Mouse (Mus musculus): ENCODE measurements at regions not wholly inside any gene's neighbourhood (a gene's known extent, or its start where the extent isn't known, plus 50 kb on each side); places are given as distances from the start of the nearest gene placed in this dataset.

- Histone ChIP-seq H3K4me2 (ENCODE audit: low read depth) (no peak overlapping the region), H3K27me3 (ENCODE audit: control insufficient read depth, insufficient read depth, low read length) (no peaks in the 10 kb centered on the region), H3K9me3 (ENCODE audit: control insufficient read depth, low read length) (no peaks in the 10 kb centered on the region), H3K4me3 (ENCODE audit: low read depth, low read length) (no peak overlapping the region), H3K36me3 (ENCODE audit: control insufficient read depth, insufficient read depth, low read length) (no peaks in the 10 kb centered on the region), H3K27ac (ENCODE audit: low read depth, low read length) (no peak overlapping the region), H3K4me1 (ENCODE audit: control insufficient read depth, insufficient read depth, low read length) (no peaks in the 10 kb centered on the region), H3K9ac (ENCODE audit: low read length) (no peak overlapping the region)
- DNase-seq (ENCODE audit: low spot score): no peak
- WGBS: 9% methylated on average over 1 of the region's 1 CpGs
- no peak for ATAC-seq (ENCODE audit: insufficient read depth, low FRiP score, low TSS enrichment)
Observed at GRCm38 (mm10) chr14:25362771-25363170, 96.2 kb upstream of the Zmiz1 start.

GRCm38 (mm10) chr14:25365226-25365800, 93.7 kb upstream of the Zmiz1 start:
- ATAC-seq (ENCODE audit: insufficient read depth, low FRiP score, low TSS enrichment) (no peak), DNase-seq (ENCODE audit: low spot score) (no peak)
- no peaks in the 10 kb centered on the region for H3K4me1 ChIP-seq (ENCODE audit: control insufficient read depth, insufficient read depth, low read length)
- H3K4me3 ChIP-seq (ENCODE audit: low read depth, low read length): no peak overlapping the region
- no peak overlapping the region for H3K9ac ChIP-seq (ENCODE audit: low read length)
- WGBS: 84% methylated on average over 10 of the region's 10 CpGs
- H3K27me3 ChIP-seq (ENCODE audit: control insufficient read depth, insufficient read depth, low read length): no peaks in the 10 kb centered on the region
- H3K27ac ChIP-seq (ENCODE audit: low read depth, low read length): no peak overlapping the region
- H3K9me3 ChIP-seq (ENCODE audit: control insufficient read depth, low read length): no peaks in the 10 kb centered on the region
- H3K36me3 ChIP-seq (ENCODE audit: control insufficient read depth, insufficient read depth, low read length): no peaks in the 10 kb centered on the region
- H3K4me2 ChIP-seq (ENCODE audit: low read depth): no peak overlapping the region

- no peak overlapping the region for H3K4me3 ChIP-seq (ENCODE audit: low read depth, low read length)
- ATAC-seq (ENCODE audit: insufficient read depth, low FRiP score, low TSS enrichment) (no peak), DNase-seq (ENCODE audit: low spot score) (no peak)
- 86% methylated on average over 5 of the region's 5 CpGs for WGBS
- no peaks in the 10 kb centered on the region for H3K9me3 ChIP-seq (ENCODE audit: control insufficient read depth, low read length)
- H3K36me3 ChIP-seq (ENCODE audit: control insufficient read depth, insufficient read depth, low read length): no peaks in the 10 kb centered on the region
- no peak overlapping the region for H3K27ac ChIP-seq (ENCODE audit: low read depth, low read length)
- H3K27me3 ChIP-seq (ENCODE audit: control insufficient read depth, insufficient read depth, low read length): no peaks in the 10 kb centered on the region
- H3K4me1 ChIP-seq (ENCODE audit: control insufficient read depth, insufficient read depth, low read length): no peaks in the 10 kb centered on the region; the same call in 1 of the 2 replicates
- H3K9ac ChIP-seq (ENCODE audit: low read length): no peak overlapping the region
- no peak overlapping the region for H3K4me2 ChIP-seq (ENCODE audit: low read depth)
Observed at GRCm38 (mm10) chr14:25366009-25366408, 93.0 kb upstream of the Zmiz1 start.

GRCm38 (mm10) chr14:25370306-25371020, 88.5 kb upstream of the Zmiz1 start:
- 86% methylated on average over 6 of the region's 6 CpGs for WGBS
- no peak for ATAC-seq (ENCODE audit: insufficient read depth, low FRiP score, low TSS enrichment)
- Histone ChIP-seq H3K4me2 (ENCODE audit: low read depth) (no peak overlapping the region), H3K9ac (ENCODE audit: low read length) (no peak overlapping the region), H3K27ac (ENCODE audit: low read depth, low read length) (no peak overlapping the region), H3K4me1 (ENCODE audit: control insufficient read depth, insufficient read depth, low read length) (peaks cover 5% of the 10 kb centered on the region), H3K36me3 (ENCODE audit: control insufficient read depth, insufficient read depth, low read length) (no peaks in the 10 kb centered on the region), H3K4me3 (ENCODE audit: low read depth, low read length) (no peak overlapping the region), H3K27me3 (ENCODE audit: control insufficient read depth, insufficient read depth, low read length) (no peaks in the 10 kb centered on the region), H3K9me3 (ENCODE audit: control insufficient read depth, low read length) (no peaks in the 10 kb centered on the region)
- no peak for DNase-seq (ENCODE audit: low spot score)

- Histone ChIP-seq H3K27ac (ENCODE audit: low read depth, low read length) (no peak overlapping the region), H3K4me3 (ENCODE audit: low read depth, low read length) (no peak overlapping the region), H3K4me1 (ENCODE audit: control insufficient read depth, insufficient read depth, low read length) (peaks cover 5% of the 10 kb centered on the region), H3K9me3 (ENCODE audit: control insufficient read depth, low read length) (no peaks in the 10 kb centered on the region), H3K27me3 (ENCODE audit: control insufficient read depth, insufficient read depth, low read length) (no peaks in the 10 kb centered on the region), H3K9ac (ENCODE audit: low read length) (no peak overlapping the region), H3K36me3 (ENCODE audit: control insufficient read depth, insufficient read depth, low read length) (no peaks in the 10 kb centered on the region), H3K4me2 (ENCODE audit: low read depth) (no peak overlapping the region)
- ATAC-seq (ENCODE audit: insufficient read depth, low FRiP score, low TSS enrichment) (no peak), DNase-seq (ENCODE audit: low spot score) (no peak)
- WGBS: 76% methylated on average over 5 of the region's 5 CpGs
Observed at GRCm38 (mm10) chr14:25371021-25371400, 88.0 kb upstream of the Zmiz1 start.

GRCm38 (mm10) chr14:25371661-25372060, 87.3 kb upstream of the Zmiz1 start:
- ATAC-seq (ENCODE audit: insufficient read depth, low FRiP score, low TSS enrichment) (peak; percentile 23; the same call in 1 of the 2 replicates), DNase-seq (ENCODE audit: low spot score) (no peak)
- Histone ChIP-seq H3K4me3 (ENCODE audit: low read depth, low read length) (no peak overlapping the region), H3K36me3 (ENCODE audit: control insufficient read depth, insufficient read depth, low read length) (no peaks in the 10 kb centered on the region), H3K27me3 (ENCODE audit: control insufficient read depth, insufficient read depth, low read length) (no peaks in the 10 kb centered on the region), H3K27ac (ENCODE audit: low read depth, low read length) (peak overlapping the region; percentile 34; the same call in 1 of the 2 replicates), H3K4me2 (ENCODE audit: low read depth) (no peak overlapping the region), H3K9ac (ENCODE audit: low read length) (peak overlapping the region; percentile 35), H3K9me3 (ENCODE audit: control insufficient read depth, low read length) (no peaks in the 10 kb centered on the region), H3K4me1 (ENCODE audit: control insufficient read depth, insufficient read depth, low read length) (peaks cover 5% of the 10 kb centered on the region)
- 59% methylated on average over 4 of the region's 4 CpGs for WGBS

- DNase-seq (ENCODE audit: low spot score) (no peak), ATAC-seq (ENCODE audit: insufficient read depth, low FRiP score, low TSS enrichment) (no peak)
- Histone ChIP-seq H3K27me3 (ENCODE audit: control insufficient read depth, insufficient read depth, low read length) (no peaks in the 10 kb centered on the region), H3K4me2 (ENCODE audit: low read depth) (no peak overlapping the region), H3K27ac (ENCODE audit: low read depth, low read length) (no peak overlapping the region), H3K36me3 (ENCODE audit: control insufficient read depth, insufficient read depth, low read length) (no peaks in the 10 kb centered on the region), H3K9me3 (ENCODE audit: control insufficient read depth, low read length) (no peaks in the 10 kb centered on the region), H3K4me3 (ENCODE audit: low read depth, low read length) (no peak overlapping the region), H3K4me1 (ENCODE audit: control insufficient read depth, insufficient read depth, low read length) (peaks cover 12% of the 10 kb centered on the region), H3K9ac (ENCODE audit: low read length) (no peak overlapping the region)
- WGBS: 61% methylated on average over 4 of the region's 4 CpGs
Observed at GRCm38 (mm10) chr14:25372581-25372980, 86.4 kb upstream of the Zmiz1 start.

- Histone ChIP-seq H3K27me3 (ENCODE audit: control insufficient read depth, insufficient read depth, low read length) (no peaks in the 10 kb centered on the region), H3K36me3 (ENCODE audit: control insufficient read depth, insufficient read depth, low read length) (no peaks in the 10 kb centered on the region), H3K9me3 (ENCODE audit: control insufficient read depth, low read length) (no peaks in the 10 kb centered on the region), H3K9ac (ENCODE audit: low read length) (no peak overlapping the region), H3K4me2 (ENCODE audit: low read depth) (no peak overlapping the region), H3K4me1 (ENCODE audit: control insufficient read depth, insufficient read depth, low read length) (peaks cover 12% of the 10 kb centered on the region), H3K4me3 (ENCODE audit: low read depth, low read length) (no peak overlapping the region), H3K27ac (ENCODE audit: low read depth, low read length) (no peak overlapping the region)
- DNase-seq (ENCODE audit: low spot score) (no peak), ATAC-seq (ENCODE audit: insufficient read depth, low FRiP score, low TSS enrichment) (no peak)
- 91% methylated on average over 4 of the region's 4 CpGs for WGBS
Observed at GRCm38 (mm10) chr14:25373167-25373566, 85.8 kb upstream of the Zmiz1 start.

- peaks cover 19% of the 10 kb centered on the region for H3K4me1 ChIP-seq (ENCODE audit: control insufficient read depth, insufficient read depth, low read length)
Observed at GRCm38 (mm10) chr14:25375001-25375400, 84.0 kb upstream of the Zmiz1 start.

More at GRCm38 (mm10) chr14:25375001-25375400, 84.0 kb upstream of the Zmiz1 start:
- Histone ChIP-seq H3K4me2 (ENCODE audit: low read depth) (no peak overlapping the region), H3K9me3 (ENCODE audit: control insufficient read depth, low read length) (no peaks in the 10 kb centered on the region), H3K27ac (ENCODE audit: low read depth, low read length) (no peak overlapping the region), H3K9ac (ENCODE audit: low read length) (no peak overlapping the region), H3K27me3 (ENCODE audit: control insufficient read depth, insufficient read depth, low read length) (no peaks in the 10 kb centered on the region), H3K36me3 (ENCODE audit: control insufficient read depth, insufficient read depth, low read length) (no peaks in the 10 kb centered on the region), H3K4me3 (ENCODE audit: low read depth, low read length) (no peak overlapping the region)
- DNase-seq (ENCODE audit: low spot score): no peak
- WGBS: 79% methylated on average over 7 of the region's 7 CpGs
- no peak for ATAC-seq (ENCODE audit: insufficient read depth, low FRiP score, low TSS enrichment)

Measured in neural tube, embryonic 11.5 days (tissue).